Mouse (Mus musculus) stomach, postnatal 0 days (tissue): ENCODE results near the gene Chchd5. TPM values are rescaled to one million over a fixed set of nuclear protein-coding genes. Genes with fewer than 3 reads are reported as not detected.

Source experiments
- ATAC-seq: fragments of 200-750 bp; cut with Nextera tagmentation; 2 replicates; pipeline ENCODE4 v1.8.0; 2017; ENCODE audit not compliant: low FRiP score, low TSS enrichment
- DNase-seq: peaks from one replicate; pipeline ENCODE4 v3.0.0-alpha.2; 2016; ENCODE audit warnings: low spot score
- H3K27ac ChIP-seq: fragments of 300-500 bp; sonication (generic); replicated peaks from 2 replicates; pipeline ENCODE4 v1.5.1; 2014; ENCODE audit warnings: mild to moderate bottlenecking, control low read depth
- H3K27me3 ChIP-seq: fragments of 300-500 bp; sonication (generic); 2 replicates; pipeline ENCODE4 v1.6.1; 2014; ENCODE audit warnings: low read length; ENCODE audit not compliant: control insufficient read depth, insufficient read depth
- H3K36me3 ChIP-seq: fragments of 300-500 bp; sonication (generic); 2 replicates; pipeline ENCODE4 v1.6.1; 2014; ENCODE audit warnings: low read length, mixed read lengths; ENCODE audit not compliant: control insufficient read depth, insufficient read depth
- H3K4me1 ChIP-seq: fragments of 300-500 bp; sonication (generic); replicated peaks from 2 replicates; pipeline ENCODE4 v1.6.1; 2014; ENCODE audit warnings: antibody characterized with exemption; ENCODE audit not compliant: control insufficient read depth, insufficient read depth
- H3K4me2 ChIP-seq: fragments of 300-500 bp; sonication (generic); replicated peaks from 2 replicates; pipeline ENCODE4 v1.6.1; 2014; ENCODE audit warnings: low read depth, mild to moderate bottlenecking, control low read depth, moderate library complexity
- H3K4me3 ChIP-seq: fragments of 300-500 bp; sonication (generic); 2 replicates; pipeline ENCODE4 v1.5.1; 2014; ENCODE audit warnings: low read depth, low read length, control low read depth
- H3K9ac ChIP-seq: fragments of 300-500 bp; sonication (generic); 2 replicates; pipeline ENCODE4 v1.6.1; 2014; ENCODE audit warnings: mild to moderate bottlenecking, low read length, control low read depth, mixed read lengths
- H3K9me3 ChIP-seq: fragments of 300-500 bp; sonication (generic); 2 replicates; pipeline ENCODE4 v1.6.1; 2016; ENCODE audit warnings: low read length; ENCODE audit not compliant: control insufficient read depth
- CTCF ChIP-seq: IDR thresholded peaks from 2 replicates; pipeline ENCODE4 v1.5.1; 2016; ENCODE audit warnings: antibody characterized with exemption, low read depth, mild to moderate bottlenecking, moderate library complexity
- EP300 ChIP-seq: optimal IDR thresholded peaks from 2 replicates; pipeline ENCODE3; 2016; ENCODE audit warnings: antibody characterized with exemption
- WGBS: fragments of 180-500 bp; shearing (Covaris S2); extraction: QIAGEN DNeasy Blood & Tissue Kit; methylation state at CpG from one replicate; pipeline ENCODE4 v1.1.7; 2014; 5-methylcytosine and 5-hydroxymethylcytosine counted together
- polyA plus RNA-seq: library from polyadenylated mRNA; unstranded; fragments of >200 nt; fragmentation: Nextera tagmentation; extraction: Ambion mirVana; gene quantifications from 2 replicates; pipeline ENCODE4 v1.2.1, GENCODE M21; 2015

Gene Chchd5
- polyA plus RNA-seq, 1 experiment from 2014 or later, result 15.8 TPM

GRCm38 (mm10) chr2:129133006-129133805 is 3.7 kb downstream of the Chchd5 start:
- no peak overlapping the region for H3K9ac ChIP-seq
- H3K4me2 ChIP-seq, result no peak overlapping the region
- ATAC-seq, result no peak
- H3K27me3 ChIP-seq, result no peaks in the 10 kb centered on the region
- no peak overlapping the region for H3K27ac ChIP-seq
- no peak overlapping the region for H3K4me3 ChIP-seq
- H3K4me1 ChIP-seq, result 0 out of 2 replicates have a peak, but pooled peaks cover 4% of the 10 kb centered on the region
- H3K9me3 ChIP-seq, result 0 out of 2 replicates have a peak, but pooled peaks cover 4% of the 10 kb centered on the region
- TF ChIP-seq CTCF (no peak), EP300 (no peak)
- peaks cover 4% of the 10 kb centered on the region; the same call in 1 of the 2 replicates for H3K36me3 ChIP-seq
- DNase-seq, result no peak
- 95% methylated on average over 14 of the region's 14 CpGs for WGBS

- Histone ChIP-seq H3K4me1 (no peaks in the 10 kb centered on the region), H3K27me3 (no peaks in the 10 kb centered on the region), H3K9ac (no peak overlapping the region), H3K27ac (no peak overlapping the region), H3K9me3 (no peaks in the 10 kb centered on the region), H3K4me2 (no peak overlapping the region), H3K4me3 (no peak overlapping the region), H3K36me3 (no peaks in the 10 kb centered on the region)
- 86% methylated on average over 10 of the region's 10 CpGs for WGBS
- DNase-seq, result no peak
- no peak for ATAC-seq
- TF ChIP-seq CTCF, result no peak
- no peak for TF ChIP-seq EP300
Measured at GRCm38 (mm10) chr2:129139906-129140305, 10.4 kb downstream of the Chchd5 start.

- no peak overlapping the region for H3K9ac ChIP-seq
- ATAC-seq (no peak), DNase-seq (no peak)
- no peaks in the 10 kb centered on the region for H3K4me1 ChIP-seq
- no peaks in the 10 kb centered on the region for H3K36me3 ChIP-seq
- TF ChIP-seq EP300 (no peak), CTCF (no peak)
- H3K9me3 ChIP-seq, result no peaks in the 10 kb centered on the region
- no peak overlapping the region for H3K27ac ChIP-seq
- H3K27me3 ChIP-seq, result no peaks in the 10 kb centered on the region
- WGBS, result 58% methylated on average over 2 of the region's 2 CpGs
- no peak overlapping the region for H3K4me3 ChIP-seq
- H3K4me2 ChIP-seq, result no peak overlapping the region
Measured at GRCm38 (mm10) chr2:129148836-129149235, 19.3 kb downstream of the Chchd5 start.

GRCm38 (mm10) chr2:129150386-129150785 is 20.9 kb downstream of the Chchd5 start:
- ATAC-seq (no peak), DNase-seq (no peak)
- Histone ChIP-seq H3K27ac (no peak overlapping the region), H3K27me3 (no peaks in the 10 kb centered on the region), H3K4me2 (no peak overlapping the region), H3K4me3 (no peak overlapping the region), H3K9me3 (no peaks in the 10 kb centered on the region), H3K4me1 (no peaks in the 10 kb centered on the region), H3K9ac (no peak overlapping the region), H3K36me3 (no peaks in the 10 kb centered on the region)
- no peak for TF ChIP-seq CTCF
- no peak for TF ChIP-seq EP300
- whole genome bisulfite sequencing, result 80% methylated on average over 5 of the region's 5 CpGs

GRCm38 (mm10) chr2:129151111-129151510 is 21.6 kb downstream of the Chchd5 start:
- DNase-seq (no peak), ATAC-seq (no peak)
- 53% methylated on average over 9 of the region's 9 CpGs for WGBS
- Histone ChIP-seq H3K27ac (no peak overlapping the region), H3K9me3 (no peaks in the 10 kb centered on the region), H3K4me1 (no peaks in the 10 kb centered on the region), H3K4me2 (no peak overlapping the region), H3K4me3 (no peak overlapping the region), H3K36me3 (no peaks in the 10 kb centered on the region), H3K27me3 (no peaks in the 10 kb centered on the region), H3K9ac (no peak overlapping the region)
- no peak for TF ChIP-seq EP300
- TF ChIP-seq CTCF, result no peak

GRCm38 (mm10) chr2:129152751-129153150 is 23.3 kb downstream of the Chchd5 start:
- Histone ChIP-seq H3K36me3 (no peaks in the 10 kb centered on the region), H3K9ac (no peak overlapping the region), H3K4me3 (no peak overlapping the region), H3K27ac (no peak overlapping the region), H3K4me2 (no peak overlapping the region), H3K4me1 (no peaks in the 10 kb centered on the region), H3K9me3 (no peaks in the 10 kb centered on the region), H3K27me3 (no peaks in the 10 kb centered on the region)
- 76% methylated on average over 1 of the region's 1 CpGs for WGBS
- no peak for ATAC-seq
- DNase-seq, result no peak
- TF ChIP-seq EP300, result no peak
- peak; percentile 34; the same call in 1 of the 2 replicates for TF ChIP-seq CTCF
